Mouse (Mus musculus) liver, embryonic 12.5 days (tissue): ENCODE measurements around the gene Mif4gd. TPM values are rescaled to one million over a fixed set of nuclear protein-coding genes. Genes with fewer than 3 reads are reported as not detected.
A peak's percentile ranks its signal among the peaks of the same experiment; 100 is the strongest.

Experiments used
- ATAC-seq: fragments of 200-750 bp; cut with Nextera tagmentation; 2 replicates; pipeline ENCODE4 v1.8.0; 2017; ENCODE audit warnings: moderate number of reproducible peaks, mild to moderate bottlenecking, moderate library complexity
- H3K27ac ChIP-seq: fragments of 300-500 bp; sonication (generic); 2 replicates; pipeline ENCODE4 v1.5.1; 2016; ENCODE audit warnings: mild to moderate bottlenecking
- H3K27me3 ChIP-seq: fragments of 300-500 bp; sonication (generic); replicated peaks from 2 replicates; pipeline ENCODE4 v1.6.1; 2016; ENCODE audit warnings: mild to moderate bottlenecking, moderate library complexity
- H3K36me3 ChIP-seq: fragments of 300-500 bp; sonication (generic); 2 replicates; pipeline ENCODE4 v1.6.1; 2016; ENCODE audit warnings: mild to moderate bottlenecking, moderate library complexity
- H3K4me1 ChIP-seq: fragments of 300-500 bp; sonication (generic); 2 replicates; pipeline ENCODE4 v1.6.1; 2016
- H3K4me2 ChIP-seq: fragments of 300-500 bp; sonication (generic); 2 replicates; pipeline ENCODE4 v1.6.1; 2016; ENCODE audit warnings: mild to moderate bottlenecking, moderate library complexity
- H3K4me3 ChIP-seq: fragments of 300-500 bp; sonication (generic); 2 replicates; pipeline ENCODE4 v1.5.1; 2016; ENCODE audit warnings: mild to moderate bottlenecking, moderate library complexity
- H3K9ac ChIP-seq: fragments of 300-500 bp; sonication (generic); 2 replicates; pipeline ENCODE4 v1.6.1; 2016; ENCODE audit warnings: mild to moderate bottlenecking, moderate library complexity
- H3K9me3 ChIP-seq: fragments of 300-500 bp; sonication (generic); replicated peaks from 2 replicates; pipeline ENCODE4 v1.6.1; 2016; ENCODE audit warnings: mild to moderate bottlenecking, moderate library complexity
- WGBS: fragments of 180-500 bp; shearing (Covaris S2); methylation state at CpG from one replicate; pipeline ENCODE4 v1.1.7; 2016; ENCODE audit not compliant: insufficient replicate concordance; 5-methylcytosine and 5-hydroxymethylcytosine counted together
- polyA plus RNA-seq: library from polyadenylated mRNA; unstranded; fragments of >200 nt; fragmentation: Nextera tagmentation; extraction: Ambion mirVana; gene quantifications from 2 replicates; pipeline ENCODE4 v1.2.1, GENCODE M21; 2016

The Mif4gd gene
- polyA plus RNA-seq, 1 experiment from 2014 or later, result 26.6 TPM

- Histone ChIP-seq H3K4me3 (no peak overlapping the region), H3K27ac (no peak overlapping the region), H3K27me3 (no peaks in the 10 kb centered on the region), H3K9ac (no peak overlapping the region), H3K9me3 (no peaks in the 10 kb centered on the region), H3K4me2 (no peak overlapping the region), H3K4me1 (peaks cover 54% of the 10 kb centered on the region), H3K36me3 (peaks cover 57% of the 10 kb centered on the region)
- WGBS, result 90% methylated on average over 18 of the region's 18 CpGs
- ATAC-seq, result no peak
These were observed 6.0 kb downstream of the Mif4gd start for GRCm38 (mm10) chr11:115606733-115607132.

- Histone ChIP-seq H3K27me3 (no peaks in the 10 kb centered on the region), H3K9me3 (no peaks in the 10 kb centered on the region), H3K4me1 (peaks cover 63% of the 10 kb centered on the region), H3K4me3 (peak overlapping the region; percentile 95), H3K27ac (peak overlapping the region; percentile 90), H3K9ac (peak overlapping the region; percentile 88), H3K4me2 (peak overlapping the region; percentile 91), H3K36me3 (peaks cover 66% of the 10 kb centered on the region)
- WGBS, result under 1% methylated on average over 26 of the region's 26 CpGs
- peak; percentile 19 for ATAC-seq
These were observed 8.5 kb downstream of the Mif4gd start for GRCm38 (mm10) chr11:115604304-115604696.

GRCm38 (mm10) chr11:115603476-115604303 lies 9.1 kb downstream of the Mif4gd start, which contains the start of the genes Mrps7 and Gga3:
Mrps7 (plus strand) TSS chr11:115603925.
Gga3 (minus strand) TSS chr11:115604051.
- Histone ChIP-seq H3K9ac (peak within 1 kb of the TSS; percentile 88), H3K27ac (peak within 1 kb of the TSS; percentile 90), H3K4me3 (peak within 1 kb of the TSS; percentile 95), H3K4me1 (peaks cover 61% of the 10 kb centered on the region), H3K9me3 (no peaks in the 10 kb centered on the region), H3K27me3 (no peaks in the 10 kb centered on the region), H3K36me3 (peaks cover 65% of the 10 kb centered on the region), H3K4me2 (peak within 1 kb of the TSS; percentile 91)
- under 1% methylated on average over 90 of the region's 93 CpGs for WGBS
- peak; percentile 94 for ATAC-seq

- H3K9ac ChIP-seq, result peak overlapping the region; percentile 88
- peak overlapping the region; percentile 91 for H3K4me2 ChIP-seq
- ATAC-seq, result 0 out of 2 replicates have a peak, but pooled peaks have one; percentile 1
- H3K4me3 ChIP-seq, result peak overlapping the region; percentile 95
- H3K27me3 ChIP-seq, result no peaks in the 10 kb centered on the region
- peaks cover 64% of the 10 kb centered on the region for H3K36me3 ChIP-seq
- H3K9me3 ChIP-seq, result no peaks in the 10 kb centered on the region
- WGBS, result 5% methylated on average over 15 of the region's 15 CpGs
- peak overlapping the region; percentile 90 for H3K27ac ChIP-seq
- peaks cover 66% of the 10 kb centered on the region for H3K4me1 ChIP-seq
These were observed 9.7 kb downstream of the Mif4gd start for GRCm38 (mm10) chr11:115603128-115603475.

- Histone ChIP-seq H3K4me1 (peaks cover 63% of the 10 kb centered on the region), H3K9me3 (no peaks in the 10 kb centered on the region), H3K4me3 (0 out of 2 replicates have a peak overlapping the region, but pooled peaks have one; percentile 95), H3K4me2 (no peak overlapping the region), H3K27me3 (no peaks in the 10 kb centered on the region), H3K9ac (0 out of 2 replicates have a peak overlapping the region, but pooled peaks have one; percentile 5), H3K36me3 (peaks cover 63% of the 10 kb centered on the region), H3K27ac (no peak overlapping the region)
- 52% methylated on average over 4 of the region's 4 CpGs for WGBS
- ATAC-seq, result no peak
These were observed 11.6 kb downstream of the Mif4gd start for GRCm38 (mm10) chr11:115601174-115601573.

GRCm38 (mm10) chr11:115600743-115601142 lies 12.0 kb downstream of the Mif4gd start:
- ATAC-seq, result no peak
- Histone ChIP-seq H3K4me1 (peaks cover 59% of the 10 kb centered on the region), H3K27ac (no peak overlapping the region), H3K9ac (0 out of 2 replicates have a peak overlapping the region, but pooled peaks have one; percentile 5), H3K27me3 (no peaks in the 10 kb centered on the region), H3K36me3 (peaks cover 63% of the 10 kb centered on the region), H3K4me3 (no peak overlapping the region), H3K4me2 (no peak overlapping the region), H3K9me3 (no peaks in the 10 kb centered on the region)
- 93% methylated on average over 15 of the region's 15 CpGs for WGBS

GRCm38 (mm10) chr11:115599722-115600121 lies 13.0 kb downstream of the Mif4gd start:
- whole genome bisulfite sequencing, result 85% methylated on average over 7 of the region's 7 CpGs
- ATAC-seq, result no peak
- Histone ChIP-seq H3K27ac (no peak overlapping the region), H3K9me3 (no peaks in the 10 kb centered on the region), H3K36me3 (peaks cover 66% of the 10 kb centered on the region), H3K4me1 (peaks cover 49% of the 10 kb centered on the region), H3K27me3 (no peaks in the 10 kb centered on the region), H3K4me2 (no peak overlapping the region), H3K4me3 (no peak overlapping the region), H3K9ac (no peak overlapping the region)

- Histone ChIP-seq H3K27ac (no peak overlapping the region), H3K4me2 (no peak overlapping the region), H3K9me3 (no peaks in the 10 kb centered on the region), H3K4me1 (peaks cover 46% of the 10 kb centered on the region), H3K9ac (no peak overlapping the region), H3K4me3 (no peak overlapping the region), H3K27me3 (no peaks in the 10 kb centered on the region), H3K36me3 (peaks cover 80% of the 10 kb centered on the region)
- 48% methylated on average over 4 of the region's 4 CpGs for WGBS
- no peak for ATAC-seq
These were observed 14.5 kb downstream of the Mif4gd start for GRCm38 (mm10) chr11:115598309-115598708.

- no peak overlapping the region for H3K4me2 ChIP-seq
- no peak overlapping the region for H3K4me3 ChIP-seq
- H3K9me3 ChIP-seq, result no peaks in the 10 kb centered on the region
- peaks cover 93% of the 10 kb centered on the region for H3K36me3 ChIP-seq
- H3K4me1 ChIP-seq, result peaks cover 17% of the 10 kb centered on the region
- ATAC-seq, result no peak
- H3K9ac ChIP-seq, result no peak overlapping the region
- H3K27ac ChIP-seq, result no peak overlapping the region
- H3K27me3 ChIP-seq, result no peaks in the 10 kb centered on the region
- 87% methylated on average over 3 of the region's 3 CpGs for WGBS
These were observed 17.6 kb downstream of the Mif4gd start for GRCm38 (mm10) chr11:115595209-115595608.

GRCm38 (mm10) chr11:115590526-115591075 lies 22.2 kb downstream of the Mif4gd start:
- Histone ChIP-seq H3K4me3 (no peak overlapping the region), H3K27me3 (no peaks in the 10 kb centered on the region), H3K9me3 (no peaks in the 10 kb centered on the region), H3K27ac (no peak overlapping the region), H3K4me2 (no peak overlapping the region), H3K9ac (no peak overlapping the region), H3K4me1 (no peaks in the 10 kb centered on the region), H3K36me3 (peaks cover 96% of the 10 kb centered on the region)
- 79% methylated on average over 2 of the region's 2 CpGs for whole genome bisulfite sequencing
- no peak for ATAC-seq

- Histone ChIP-seq H3K27ac (no peak overlapping the region), H3K9me3 (no peaks in the 10 kb centered on the region), H3K27me3 (no peaks in the 10 kb centered on the region), H3K4me3 (no peak overlapping the region), H3K4me1 (no peaks in the 10 kb centered on the region), H3K36me3 (peaks cover 98% of the 10 kb centered on the region), H3K9ac (no peak overlapping the region), H3K4me2 (no peak overlapping the region)
- 80% methylated on average over 9 of the region's 9 CpGs for WGBS
- ATAC-seq, result no peak
These were observed 24.8 kb downstream of the Mif4gd start for GRCm38 (mm10) chr11:115587984-115588383.

GRCm38 (mm10) chr11:115586403-115586802 lies 26.4 kb downstream of the Mif4gd start:
- Histone ChIP-seq H3K36me3 (peaks cover 98% of the 10 kb centered on the region), H3K4me2 (no peak overlapping the region), H3K4me3 (no peak overlapping the region), H3K4me1 (no peaks in the 10 kb centered on the region), H3K9ac (no peak overlapping the region), H3K27ac (no peak overlapping the region), H3K27me3 (no peaks in the 10 kb centered on the region), H3K9me3 (no peaks in the 10 kb centered on the region)
- ATAC-seq, result no peak
- 87% methylated on average over 9 of the region's 9 CpGs for WGBS
